In the genomic region with DNA sequence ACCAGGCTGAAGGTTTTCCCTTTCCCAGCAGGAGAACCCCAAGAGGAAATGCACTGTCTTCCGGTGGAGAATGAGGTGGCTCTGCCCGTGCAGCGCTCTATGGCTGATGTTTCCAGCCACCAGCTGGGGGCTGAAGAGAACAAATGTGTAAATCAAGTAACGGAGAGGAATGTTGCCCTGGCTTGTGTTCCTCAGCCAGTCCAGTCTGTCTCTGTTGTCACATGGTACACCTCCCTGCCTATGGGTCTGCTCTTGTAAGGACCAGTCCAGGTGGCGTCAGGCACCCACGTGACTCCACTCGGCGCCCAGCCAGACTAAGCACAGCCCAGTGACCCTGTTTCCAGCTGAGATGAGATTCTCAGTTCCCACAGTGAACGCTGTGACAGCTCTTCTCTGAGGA, we compare ENCODE assay signal across 9 mouse cellular contexts. TPM values are rescaled to one million over a fixed set of nuclear protein-coding genes. Genes with fewer than 3 reads are reported as not detected.
DNase-seq lines count a peak whose midpoint lies in the region; ATAC-seq lines count a peak whose summit lies in the region.
"Had no signal": no experiment of that assay in that cellular context is flagged by ENCODE, and none has a peak within 500 bp of the region (broad histone marks: within the 10 kb centered on the region; RNA-seq: fewer than 3 reads in every experiment).

No protein-coding gene starts in this region.

- no peaks in the 10 kb centered on the region for H3K36me3 ChIP-seq in liver, embryonic 13.5 days
- no peaks in the 10 kb centered on the region for H3K36me3 ChIP-seq in neural tube, embryonic 14.5 days (ENCODE audit: control insufficient read depth, insufficient read depth, low read length)

- peak; percentile 77 for ATAC-seq in liver, embryonic 13.5 days (ENCODE audit: low read depth)
- ATAC-seq in neural tube, embryonic 14.5 days (ENCODE audit: low read depth), result peak; percentile 94

- H3K4me3 ChIP-seq in liver, embryonic 13.5 days (replicated peaks), result no peak overlapping the region
- no peak overlapping the region for H3K4me3 ChIP-seq in neural tube, embryonic 14.5 days (ENCODE audit: low read depth, low read length)

- intact Hi-C loops in gastrocnemius, postnatal 36 days (cut with DNase I), result no loop called here

- H3K9ac ChIP-seq in liver, embryonic 13.5 days, result no peak overlapping the region
- no peak overlapping the region for H3K9ac ChIP-seq in neural tube, embryonic 14.5 days (replicated peaks; ENCODE audit: low read depth, low read length)

- DNase-seq in cerebellum, postnatal 14 days, result peak; percentile 82 to 90
- DNase-seq in cerebellum, adult 11-12 months, result no peak
- peak; percentile 60 for DNase-seq in brain, adult 2 months (ENCODE audit: low read depth, low spot score)
- peak; percentile 22 to 25 for DNase-seq in gastrocnemius, postnatal 36 days
- DNase-seq in hindlimb bud, embryonic 11.5 days (ENCODE audit: extremely low spot score, low read depth, low spot score), result peak; percentile 12
- DNase-seq in liver, embryonic 13.5 days, result no peak
- DNase-seq in layer of hippocampus, postnatal 10 days (ENCODE audit: low spot score in 2 of 2), result no peak

- H3K4me2 ChIP-seq in liver, embryonic 13.5 days, result 0 out of 2 replicates have a peak overlapping the region, but pooled peaks have one; percentile 7
- H3K4me2 ChIP-seq in neural tube, embryonic 14.5 days (ENCODE audit: low read depth, low read length), result no peak overlapping the region

- H3K4me1 ChIP-seq in liver, embryonic 13.5 days (replicated peaks), result no peaks in the 10 kb centered on the region
- no peaks in the 10 kb centered on the region for H3K4me1 ChIP-seq in neural tube, embryonic 14.5 days (ENCODE audit: control insufficient read depth, insufficient read depth, low read length)

- peaks cover 24% of the 10 kb centered on the region for H3K27me3 ChIP-seq in liver, embryonic 13.5 days
- H3K27me3 ChIP-seq in neural tube, embryonic 14.5 days (ENCODE audit: control insufficient read depth, insufficient read depth, low read length), result no peaks in the 10 kb centered on the region

- H3K27ac ChIP-seq in liver, embryonic 13.5 days, result no peak overlapping the region
- no peak overlapping the region for H3K27ac ChIP-seq in neural tube, embryonic 14.5 days (ENCODE audit: low read depth, low read length)

- 15% methylated on average over 9 of the region's 9 CpGs for WGBS in liver, embryonic 13.5 days (ENCODE audit: insufficient replicate concordance)
- 13% methylated on average over 9 of the region's 9 CpGs for WGBS in neural tube, embryonic 14.5 days

- H3K9me3 ChIP-seq in liver, embryonic 13.5 days (replicated peaks), result no peaks in the 10 kb centered on the region
- no peaks in the 10 kb centered on the region for H3K9me3 ChIP-seq in neural tube, embryonic 14.5 days (ENCODE audit: control insufficient read depth, low read length)

RNA-seq across cellular contexts. Expression of gene Gtsf1l, which starts 34.7 kb away (rescaled TPM):
- not detected for total RNA-seq in gastrocnemius, postnatal 36 days (2021)
- polyA plus RNA-seq in liver, embryonic 13.5 days (2015; fragmentation: Nextera tagmentation; extraction: Ambion mirVana), result not detected in 2 replicates
- polyA plus RNA-seq in neural tube, embryonic 14.5 days (2014; fragmentation: Nextera tagmentation; extraction: Ambion mirVana), result not detected in 2 replicates
- total RNA-seq in layer of hippocampus, postnatal 10 days (2021), result not detected
- total RNA-seq: left cerebral cortex, postnatal 10 days had no signal

Comparison
In these comparisons a context has a peak if more than half of its experiments do, and no peak if none do; other contexts are left out.
1. DNase-seq: peak in cerebellum, postnatal 14 days (2 of 2), brain, adult 2 months (single experiment), gastrocnemius, postnatal 36 days (2 of 2) and hindlimb bud, embryonic 11.5 days (single experiment); none in cerebellum, adult 11-12 months (single experiment), liver, embryonic 13.5 days (single experiment) and layer of hippocampus, postnatal 10 days (0 of 2).